Mouse (Mus musculus) MEL (cell line): ENCODE data around the gene Dync1i2. TPM values are rescaled to one million over a fixed set of nuclear protein-coding genes. Genes with fewer than 3 reads are reported as not detected.

ENCODE experiments used
- DNase-seq: peaks from one replicate; pipeline ENCODE4 v3.0.0; 2011; ENCODE audit warnings: low read depth, low spot score
- H3K27ac ChIP-seq: 2 replicates; pipeline ENCODE4 v1.5.1; 2012; ENCODE audit warnings: low read depth, mild to moderate bottlenecking, control low read depth, low read length, moderate library complexity; ENCODE audit not compliant: control insufficient read depth
- H3K27me3 ChIP-seq, 2 experiments: fragments of 150-350 bp in 1 of 2; sonication (generic) in 1 of 2; 2 replicates each; pipeline ENCODE4 v1.6.1; 2012; ENCODE audit warnings: low read length in 2 of 2, mild to moderate bottlenecking in 2 of 2, improper control_type of control experiment in 1 of 2, moderate library complexity in 1 of 2; ENCODE audit not compliant: insufficient read depth in 2 of 2, control insufficient read depth in 1 of 2
- H3K36me3 ChIP-seq, 2 experiments: 2 replicates each; pipeline ENCODE4 v1.6.1; 2012 to 2014; ENCODE audit warnings: low read length in 2 of 2, improper control_type of control experiment in 1 of 2, inconsistent platforms in 1 of 2, mild to moderate bottlenecking in 1 of 2; ENCODE audit not compliant: insufficient read depth in 2 of 2, control insufficient read depth in 1 of 2
- H3K4me1 ChIP-seq, 2 experiments: fragments of 150-350 bp in 1 of 2; sonication (generic) in 1 of 2; 2 replicates each; pipeline ENCODE4 v1.6.1; 2012; ENCODE audit warnings: low read length in 2 of 2, improper control_type of control experiment in 1 of 2, mild to moderate bottlenecking in 1 of 2; ENCODE audit not compliant: insufficient read depth in 2 of 2, control insufficient read depth in 1 of 2
- H3K4me3 ChIP-seq, 2 experiments: fragments of 150-350 bp in 1 of 2; sonication (generic) in 1 of 2; 2 replicates each; pipeline ENCODE4 v1.5.1; 2012; ENCODE audit warnings: low read depth in 2 of 2, low read length in 2 of 2, mild to moderate bottlenecking in 2 of 2, moderate library complexity in 2 of 2, control low read depth in 1 of 2, improper control_type of control experiment in 1 of 2; ENCODE audit not compliant: control insufficient read depth in 1 of 2, insufficient read depth in 1 of 2
- H3K79me2 ChIP-seq: 2 replicates; pipeline ENCODE4 v1.6.1; 2012; ENCODE audit warnings: mild to moderate bottlenecking, low read length, moderate library complexity; ENCODE audit not compliant: control insufficient read depth, poor library complexity, insufficient read depth
- H3K9ac ChIP-seq: 2 replicates; pipeline ENCODE4 v1.6.1; 2012; ENCODE audit warnings: low read depth, mild to moderate bottlenecking, control low read depth, low read length, moderate library complexity; ENCODE audit not compliant: control insufficient read depth, poor library complexity, severe bottlenecking
- H3K9me3 ChIP-seq: fragments of 150-350 bp; sonication (generic); replicated peaks from 2 replicates; pipeline ENCODE4 v1.6.1; 2012; ENCODE audit warnings: mild to moderate bottlenecking, low read length, improper control_type of control experiment, moderate library complexity; ENCODE audit not compliant: insufficient read depth
- BHLHE40 ChIP-seq: IDR thresholded peaks from 2 replicates; pipeline ENCODE4 v1.6.1; 2012; ENCODE audit warnings: low read depth, mild to moderate bottlenecking, inconsistent platforms, low read length, improper control_type of control experiment, borderline replicate concordance
- CHD1 ChIP-seq: IDR thresholded peaks from 2 replicates; pipeline ENCODE4 v1.6.1; 2012; ENCODE audit warnings: low read depth, mild to moderate bottlenecking, inconsistent platforms, low read length, improper control_type of control experiment
- CTCF ChIP-seq, 3 experiments: IDR thresholded peaks in 2 of 3; conservative IDR thresholded peaks in 1 of 3; 2 replicates each; pipeline ENCODE4 v1.5.1; 2011 to 2012; ENCODE audit warnings: low read length in 3 of 3, low read depth in 2 of 3, mild to moderate bottlenecking in 2 of 3, improper control_type of control experiment in 1 of 3, inconsistent platforms in 1 of 3, mixed read lengths in 1 of 3, moderate library complexity in 1 of 3; ENCODE audit not compliant: control insufficient read depth in 1 of 3, insufficient read depth in 1 of 3, poor library complexity in 1 of 3, severe bottlenecking in 1 of 3
- ETS1 ChIP-seq: IDR thresholded peaks from 2 replicates; pipeline ENCODE4 v1.6.1; 2012; ENCODE audit warnings: low read depth, mild to moderate bottlenecking, inconsistent platforms, low read length, improper control_type of control experiment, moderate library complexity
- GABPA ChIP-seq: IDR thresholded peaks from 2 replicates; pipeline ENCODE4 v1.6.1; 2012; ENCODE audit warnings: low read depth, mild to moderate bottlenecking, inconsistent platforms, low read length, improper control_type of control experiment, moderate library complexity
- GATA1 ChIP-seq: IDR thresholded peaks from 2 replicates; pipeline ENCODE4 v1.6.1; 2011; ENCODE audit warnings: low read depth, low read length, improper control_type of control experiment
- HCFC1 ChIP-seq: IDR thresholded peaks from 2 replicates; pipeline ENCODE4 v1.6.1; 2012; ENCODE audit warnings: low read depth, mild to moderate bottlenecking, inconsistent platforms, low read length, improper control_type of control experiment, moderate library complexity
- KAT2A ChIP-seq: conservative IDR thresholded peaks from 2 replicates; pipeline ENCODE4 v1.6.1; 2012; ENCODE audit warnings: low read depth, low read length, improper control_type of control experiment, inconsistent platforms
- MAFK ChIP-seq: IDR thresholded peaks from 2 replicates; pipeline ENCODE4 v1.6.1; 2011; ENCODE audit warnings: low read depth, mild to moderate bottlenecking, low read length, improper control_type of control experiment, borderline replicate concordance
- MEF2A ChIP-seq: IDR thresholded peaks from 2 replicates; pipeline ENCODE4 v1.6.1; 2014; ENCODE audit warnings: low read depth, mild to moderate bottlenecking, inconsistent platforms, low read length, improper control_type of control experiment; ENCODE audit not compliant: poor library complexity, insufficient replicate concordance, severe bottlenecking; ENCODE audit errors: extremely low read depth
- MYC ChIP-seq: IDR thresholded peaks from 2 replicates; pipeline ENCODE4 v1.6.1; 2011; ENCODE audit warnings: low read depth, mild to moderate bottlenecking, low read length, improper control_type of control experiment, moderate library complexity
- RCOR1 ChIP-seq: IDR thresholded peaks from 2 replicates; pipeline ENCODE4 v1.6.1; 2012; ENCODE audit warnings: low read depth, mild to moderate bottlenecking, inconsistent platforms, low read length, improper control_type of control experiment
- SIN3A ChIP-seq: IDR thresholded peaks from 2 replicates; pipeline ENCODE4 v1.6.1; 2012; ENCODE audit warnings: low read length, improper control_type of control experiment, inconsistent platforms
- SMC3 ChIP-seq: IDR thresholded peaks from 2 replicates; pipeline ENCODE4 v1.6.1; 2011; ENCODE audit warnings: low read depth, low read length, improper control_type of control experiment
- TAL1 ChIP-seq: IDR thresholded peaks from 2 replicates; pipeline ENCODE4 v1.6.1; 2012; ENCODE audit warnings: mild to moderate bottlenecking, inconsistent platforms, low read length, moderate library complexity, mixed read lengths
- TBP ChIP-seq: IDR thresholded peaks from 2 replicates; pipeline ENCODE4 v1.8.0; 2011; ENCODE audit warnings: low read depth, low read length, improper control_type of control experiment
- TCF12 ChIP-seq: IDR thresholded peaks from 2 replicates; pipeline ENCODE4 v1.6.1; 2014; ENCODE audit warnings: low read depth, mild to moderate bottlenecking, inconsistent platforms, low read length, improper control_type of control experiment, moderate library complexity
- USF1 ChIP-seq: IDR thresholded peaks from 2 replicates; pipeline ENCODE4 v1.6.1; 2014; ENCODE audit warnings: low read depth, mild to moderate bottlenecking, inconsistent platforms, low read length, improper control_type of control experiment, moderate library complexity
- ZC3H11A ChIP-seq: IDR thresholded peaks from 2 replicates; pipeline ENCODE4 v1.6.1; 2012; ENCODE audit warnings: low read depth, mild to moderate bottlenecking, inconsistent platforms, low read length, improper control_type of control experiment
- ZKSCAN1 ChIP-seq: IDR thresholded peaks from 2 replicates; pipeline ENCODE4 v1.6.1; 2012; ENCODE audit warnings: low read depth, mild to moderate bottlenecking, inconsistent platforms, low read length, improper control_type of control experiment, moderate library complexity
- polyA plus RNA-seq, 2 experiments: library from polyadenylated mRNA; stranded (reverse) in 1 of 2; unstranded in 1 of 2; fragments of >175 nt in 1 of 2; fragments of >200 nt in 1 of 2; gene quantifications; 2 replicates each; pipeline versions ENCODE4 v1.2.1 to v1.2.4; 2012; ENCODE audit warnings: low replicate concordance in 2 of 2, low read depth in 1 of 2; ENCODE audit not compliant: insufficient read length in 2 of 2, insufficient read depth in 1 of 2, missing spikeins in 1 of 2
- total RNA-seq: library from RNA; depleted of rRNA; stranded (reverse); fragments of 300-350 nt; gene quantifications from 2 replicates; pipeline ENCODE4 v1.2.3, GENCODE M21; 2012

Dync1i2 gene
- total and polyA plus RNA-seq, 3 experiments = 21.8 to 156 (median 59.1) TPM

GRCm38 (mm10) chr2:71264585-71264984 is 53.1 kb downstream of the Dync1i2 start:
- TF ChIP-seq SIN3A (no peak), CHD1 (no peak), TBP (no peak), GABPA (no peak), MYC (no peak), ZC3H11A (no peak)
- Histone ChIP-seq H3K9ac (no peak overlapping the region), H3K27me3 (no peaks in the 10 kb centered on the region), H3K36me3 (peaks cover 0 to 14% of the 10 kb centered on the region in 2 experiments; a peak in 3 of 4 replicates), H3K4me1 (peaks cover 11 to 14% of the 10 kb centered on the region in 2 experiments), H3K79me2 (no peaks in the 10 kb centered on the region), H3K4me3 (no peak overlapping the region), H3K27ac (no peak overlapping the region), H3K9me3 (no peaks in the 10 kb centered on the region)
- DNase-seq = no peak

GRCm38 (mm10) chr2:71268691-71269090 is 57.2 kb downstream of the Dync1i2 start:
- Histone ChIP-seq H3K27me3 (no peaks in the 10 kb centered on the region), H3K79me2 (no peaks in the 10 kb centered on the region), H3K9me3 (no peaks in the 10 kb centered on the region), H3K36me3 (peaks cover 0 to 25% of the 10 kb centered on the region in 2 experiments; a peak in 2 of 4 replicates), H3K9ac (no peak overlapping the region), H3K4me3 (no peak overlapping the region), H3K27ac (peak overlapping the region; percentile 31; the same call in 1 of the 2 replicates), H3K4me1 (peaks cover 23% of the 10 kb centered on the region in 2 experiments)
- DNase-seq = peak; percentile 67
- peak; percentile 14; the same call in 1 of the 2 replicates for TF ChIP-seq SMC3
- no peak for TF ChIP-seq RCOR1
- TF ChIP-seq MAFK = no peak
- 0 out of 2 replicates have a peak, but pooled peaks have one; percentile 17 for TF ChIP-seq TCF12
- TF ChIP-seq CHD1 = no peak
- TF ChIP-seq SIN3A = peak; percentile 21; the same call in 1 of the 2 replicates
- 0 out of 2 replicates have a peak, but pooled peaks have one; percentile 17 for TF ChIP-seq GATA1

- Histone ChIP-seq H3K27ac (peak overlapping the region; percentile 14), H3K9me3 (no peaks in the 10 kb centered on the region), H3K9ac (no peak overlapping the region), H3K36me3 (peaks cover 0 to 25% of the 10 kb centered on the region in 2 experiments; a peak in 2 of 4 replicates), H3K27me3 (no peaks in the 10 kb centered on the region), H3K4me1 (peaks cover 23% of the 10 kb centered on the region in 2 experiments), H3K79me2 (no peaks in the 10 kb centered on the region)
- peak; percentile 21 for DNase-seq
- TF ChIP-seq KAT2A (no peak), BHLHE40 (no peak), ETS1 (no peak), TCF12 (0 out of 2 replicates have a peak, but pooled peaks have one; percentile 13), CTCF (IDR thresholded peaks at IDR 0.05 in 2 of 3, conservative IDR thresholded peaks at IDR 0.05 in 1 of 3; ENCODE audit: control insufficient read depth in 1 of 3, insufficient read depth in 1 of 3, low read depth in 2 of 3, low read length in 3 of 3, poor library complexity in 1 of 3, severe bottlenecking in 1 of 3) (no peak), RCOR1 (no peak), HCFC1 (no peak), MEF2A (no peak), TAL1 (0 out of 2 replicates have a peak, but pooled peaks have one; percentile 9), USF1 (no peak), TBP (no peak), ZKSCAN1 (no peak)
- TF ChIP-seq, all 39 proteins: peak for 2
- H3K4me3 ChIP-seq = no peak overlapping the region
These were observed 57.8 kb downstream of the Dync1i2 start for GRCm38 (mm10) chr2:71269332-71269731.
